Mouse (Mus musculus): ENCODE data around the gene Ccdc9. TPM values are rescaled to one million over a fixed set of nuclear protein-coding genes. Genes with fewer than 3 reads are reported as not detected.

Ccdc9 gene
- total and polyA plus RNA-seq, 3 experiments: 32.0 to 81.0 (median 47.6) TPM

DNA sequence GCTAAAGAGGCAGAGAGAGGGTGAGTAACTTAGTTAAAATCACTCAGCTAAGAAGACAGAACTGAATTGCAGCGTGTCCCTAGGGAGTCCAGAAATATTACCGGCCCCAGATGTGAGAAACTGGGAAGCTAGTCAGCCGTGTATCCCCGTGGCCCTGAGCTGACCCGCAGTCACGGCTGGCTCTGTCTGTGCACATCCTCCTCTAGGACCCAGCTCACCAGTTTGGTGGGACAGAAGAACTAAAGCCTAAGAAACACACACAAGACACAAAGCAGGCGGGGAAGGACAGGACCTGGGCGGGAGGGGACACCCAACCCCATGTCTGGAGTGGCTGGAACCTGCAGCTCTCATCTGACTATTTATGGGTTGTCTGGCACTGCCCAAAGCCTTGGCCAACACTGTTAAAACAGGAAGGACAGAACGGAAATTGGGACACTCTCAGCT lies 47.0 kb downstream of the Ccdc9 start (continued):
- TF ChIP-seq PAX5 (IDR thresholded peaks at IDR 0.05; ENCODE audit: low read length) (no peak), POLR2AphosphoS2 (IDR thresholded peaks at IDR 0.05; ENCODE audit: low read depth, low read length) (no peak), ZMIZ1 (IDR thresholded peaks at IDR 0.05; ENCODE audit: low read depth, low read length) (no peak), NRF1 (IDR thresholded peaks at IDR 0.05; ENCODE audit: low read depth, low read length) (no peak), MAFK (IDR thresholded peaks at IDR 0.05; ENCODE audit: insufficient replicate concordance, low read length) (0 out of 2 replicates have a peak, but pooled peaks have one; percentile 35), ZC3H11A (IDR thresholded peaks at IDR 0.05; ENCODE audit: low read depth, low read length) (no peak)

DNA sequence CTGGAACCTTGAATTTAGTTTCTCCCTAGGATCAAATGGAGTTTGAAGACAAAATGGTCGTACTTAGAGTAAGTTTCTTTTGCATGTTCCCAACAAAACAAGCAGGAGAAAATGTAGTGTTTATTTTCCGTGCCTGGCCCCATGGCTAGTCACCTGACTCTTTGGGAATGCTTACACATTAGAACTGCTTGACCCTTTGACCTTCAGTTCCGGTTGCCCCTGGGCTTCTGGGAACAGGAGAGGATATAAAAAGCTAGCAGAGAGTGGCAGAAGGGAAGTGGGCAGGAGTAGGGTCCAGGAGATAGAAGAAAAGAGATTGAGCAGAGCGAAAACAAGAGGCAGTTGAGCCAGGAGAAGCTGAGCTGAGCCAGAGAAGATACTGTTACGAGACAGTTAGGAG lies 56.7 kb downstream of the Ccdc9 start:
- dilution Hi-C loops (cut with MboI; ENCODE audit: extremely low pct_ligation_motif_present, extremely low pct_unique_long_range_greater_than_20kb, low sequenced_read_pairs): no loop called here
- H3K27ac ChIP-seq (ENCODE audit: insufficient read depth, low read depth): no peak overlapping the region
- H3K4me2 ChIP-seq (ENCODE audit: insufficient read depth, low read depth, poor library complexity, severe bottlenecking): no peak overlapping the region
- no peak for DNase-seq (ENCODE audit: extremely low read depth)
- H3K9me3 ChIP-seq (replicated peaks; ENCODE audit: low read length): peaks cover 18% of the 10 kb centered on the region
- H3K36me3 ChIP-seq (replicated peaks in 1 of 2; ENCODE audit: control insufficient read depth in 1 of 2, insufficient read depth in 1 of 2, low read length in 1 of 2): no peaks in the 10 kb centered on the region
- no peaks in the 10 kb centered on the region for H3K27me3 ChIP-seq (replicated peaks)
- no peaks in the 10 kb centered on the region for H3K79me2 ChIP-seq (replicated peaks; ENCODE audit: control insufficient read depth, extremely low read depth, insufficient read depth, poor library complexity, severe bottlenecking)
- peaks cover 0 to 28% of the 10 kb centered on the region in 2 experiments; a peak in 2 of 4 replicates for H3K4me1 ChIP-seq (ENCODE audit: control insufficient read depth in 1 of 2, insufficient read depth in 2 of 2)
- TF ChIP-seq CHD2 (IDR thresholded peaks at IDR 0.05; ENCODE audit: low read length): no peak
- TF ChIP-seq UBTF (IDR thresholded peaks at IDR 0.05; ENCODE audit: low read depth, low read length): no peak
- TF ChIP-seq ZC3H11A (IDR thresholded peaks at IDR 0.05; ENCODE audit: low read depth, low read length): no peak
- no peak for TF ChIP-seq HCFC1 (IDR thresholded peaks at IDR 0.05; ENCODE audit: low read depth, low read length)
- no peak for TF ChIP-seq JUND (conservative IDR thresholded peaks at IDR 0.05; ENCODE audit: low read depth, low read length)
- TF ChIP-seq MAX (IDR thresholded peaks at IDR 0.05; ENCODE audit: low read length): no peak
- H3K9ac ChIP-seq (ENCODE audit: insufficient read depth, low read depth): no peak overlapping the region
- in situ Hi-C loops (cut with MboI; ENCODE audit: low pct_ligation_motif_present, low pct_unique_long_range_greater_than_20kb, low sequenced_read_pairs): no loop called here
- H3K4me3 ChIP-seq (replicated peaks in 1 of 3; ENCODE audit: low read depth in 2 of 3, low read length in 2 of 3, poor library complexity in 1 of 3): no peak overlapping the region

Other genes starting within 250 kb of the Ccdc9 start
- 1.9 and 2.2 TPM in 2 replicates for gene Bicra, start 238.9 kb downstream of the Ccdc9 start, total RNA-seq (2012; rRNA removed)
- gene Bicra, start 238.9 kb downstream of the Ccdc9 start, total RNA-seq (2014; rRNA removed): 0.31 and 0.32 TPM in 2 replicates
- gene Bicra, start 238.9 kb downstream of the Ccdc9 start, polyA plus RNA-seq (2012; ENCODE audit: insufficient read length, low read depth): 9.8 and 10.2 TPM in 2 replicates
- gene Zfp541, start 225.0 kb downstream of the Ccdc9 start, total RNA-seq (2012; rRNA removed): 0.08 TPM in 1 of 2 replicates, not detected in the other
- 0.12 TPM in 1 of 2 replicates, not detected in the other for gene Zfp541, start 225.0 kb downstream of the Ccdc9 start, total RNA-seq (2014; rRNA removed)
- 0.05 TPM in 1 of 2 replicates, not detected in the other for gene Zfp541, start 225.0 kb downstream of the Ccdc9 start, polyA plus RNA-seq (2012; ENCODE audit: insufficient read length, low read depth)
- gene Napa, start 188.3 kb downstream of the Ccdc9 start, total RNA-seq (2012; rRNA removed): 80.0 and 84.8 TPM in 2 replicates
- 97.5 and 106 TPM in 2 replicates for gene Napa, start 188.3 kb downstream of the Ccdc9 start, total RNA-seq (2014; rRNA removed)
- gene Napa, start 188.3 kb downstream of the Ccdc9 start, polyA plus RNA-seq (2012; ENCODE audit: insufficient read length, low read depth): 111 and 112 TPM in 2 replicates
- 17.5 and 19.1 TPM in 2 replicates for gene Kptn, start 166.9 kb downstream of the Ccdc9 start, total RNA-seq (2012; rRNA removed)
- gene Kptn, start 166.9 kb downstream of the Ccdc9 start, total RNA-seq (2014; rRNA removed): 25.4 and 25.8 TPM in 2 replicates
- 14.2 and 14.5 TPM in 2 replicates for gene Kptn, start 166.9 kb downstream of the Ccdc9 start, polyA plus RNA-seq (2012; ENCODE audit: insufficient read length, low read depth)
- gene Slc8a2, start 157.0 kb downstream of the Ccdc9 start, total RNA-seq (2012; rRNA removed): 0.04 TPM in 2 replicates
- not detected in 2 replicates for gene Slc8a2, start 157.0 kb downstream of the Ccdc9 start, total RNA-seq (2014; rRNA removed)
- 0.08 and 0.10 TPM in 2 replicates for gene Slc8a2, start 157.0 kb downstream of the Ccdc9 start, polyA plus RNA-seq (2012; ENCODE audit: insufficient read length, low read depth)
- gene Meis3, start 111.7 kb downstream of the Ccdc9 start, total RNA-seq (2012; rRNA removed): 9.4 and 10.2 TPM in 2 replicates
- 7.1 and 7.9 TPM in 2 replicates for gene Meis3, start 111.7 kb downstream of the Ccdc9 start, total RNA-seq (2014; rRNA removed)
- gene Meis3, start 111.7 kb downstream of the Ccdc9 start, polyA plus RNA-seq (2012; ENCODE audit: insufficient read length, low read depth): 10.1 and 11.8 TPM in 2 replicates
- 14.8 and 18.0 TPM in 2 replicates for gene Dhx34, start 64.8 kb downstream of the Ccdc9 start, total RNA-seq (2012; rRNA removed)
- gene Dhx34, start 64.8 kb downstream of the Ccdc9 start, total RNA-seq (2014; rRNA removed): 6.9 and 8.8 TPM in 2 replicates
- gene Dhx34, start 64.8 kb downstream of the Ccdc9 start, polyA plus RNA-seq (2012; ENCODE audit: insufficient read length, low read depth): 11.8 and 15.2 TPM in 2 replicates
- gene C5ar2, start 42.6 kb downstream of the Ccdc9 start, total RNA-seq (2012; rRNA removed): 0.04 TPM in 2 replicates
- gene C5ar2, start 42.6 kb downstream of the Ccdc9 start, total RNA-seq (2014; rRNA removed): 0.11 and 0.30 TPM in 2 replicates
- gene C5ar2, start 42.6 kb downstream of the Ccdc9 start, polyA plus RNA-seq (2012; ENCODE audit: insufficient read length, low read depth): 0.22 and 0.33 TPM in 2 replicates
- not detected in 2 replicates for gene C5ar1, start 27.3 kb downstream of the Ccdc9 start, total RNA-seq (2012; rRNA removed)
- not detected in 2 replicates for gene C5ar1, start 27.3 kb downstream of the Ccdc9 start, total RNA-seq (2014; rRNA removed)
- gene C5ar1, start 27.3 kb downstream of the Ccdc9 start, polyA plus RNA-seq (2012; ENCODE audit: insufficient read length, low read depth): not detected in 2 replicates
- gene Inafm1, start 13.2 kb downstream of the Ccdc9 start, total RNA-seq (2012; rRNA removed): 5.6 and 7.4 TPM in 2 replicates
- gene Inafm1, start 13.2 kb downstream of the Ccdc9 start, total RNA-seq (2014; rRNA removed): 1.1 and 1.5 TPM in 2 replicates
- gene Inafm1, start 13.2 kb downstream of the Ccdc9 start, polyA plus RNA-seq (2012; ENCODE audit: insufficient read length, low read depth): 9.3 and 9.5 TPM in 2 replicates
- gene Bbc3, start 21.6 kb upstream of the Ccdc9 start, total RNA-seq (2012; rRNA removed): 33.2 and 61.7 TPM in 2 replicates
- 23.2 and 25.4 TPM in 2 replicates for gene Bbc3, start 21.6 kb upstream of the Ccdc9 start, total RNA-seq (2014; rRNA removed)
- gene Bbc3, start 21.6 kb upstream of the Ccdc9 start, polyA plus RNA-seq (2012; ENCODE audit: insufficient read length, low read depth): 22.2 and 23.3 TPM in 2 replicates
- 146 and 181 TPM in 2 replicates for gene Sae1, start 101.0 kb upstream of the Ccdc9 start, total RNA-seq (2012; rRNA removed)
- 160 and 170 TPM in 2 replicates for gene Sae1, start 101.0 kb upstream of the Ccdc9 start, total RNA-seq (2014; rRNA removed)
- 271 and 298 TPM in 2 replicates for gene Sae1, start 101.0 kb upstream of the Ccdc9 start, polyA plus RNA-seq (2012; ENCODE audit: insufficient read length, low read depth)
- gene Zc3h4, start 114.1 kb upstream of the Ccdc9 start, total RNA-seq (2012; rRNA removed): 26.8 and 30.4 TPM in 2 replicates
- gene Zc3h4, start 114.1 kb upstream of the Ccdc9 start, total RNA-seq (2014; rRNA removed): 9.0 and 10.0 TPM in 2 replicates
- gene Zc3h4, start 114.1 kb upstream of the Ccdc9 start, polyA plus RNA-seq (2012; ENCODE audit: insufficient read length, low read depth): 34.0 and 44.2 TPM in 2 replicates
- 89.1 and 97.8 TPM in 2 replicates for gene Tmem160, start 166.0 kb upstream of the Ccdc9 start, total RNA-seq (2012; rRNA removed)
- 28.8 and 30.9 TPM in 2 replicates for gene Tmem160, start 166.0 kb upstream of the Ccdc9 start, total RNA-seq (2014; rRNA removed)
- gene Tmem160, start 166.0 kb upstream of the Ccdc9 start, polyA plus RNA-seq (2012; ENCODE audit: insufficient read length, low read depth): 48.9 and 54.4 TPM in 2 replicates
- gene Npas1, start 190.9 kb upstream of the Ccdc9 start, total RNA-seq (2012; rRNA removed): 0.08 and 0.17 TPM in 2 replicates
- gene Npas1, start 190.9 kb upstream of the Ccdc9 start, total RNA-seq (2014; rRNA removed): not detected in 2 replicates
- 0.56 and 0.61 TPM in 2 replicates for gene Npas1, start 190.9 kb upstream of the Ccdc9 start, polyA plus RNA-seq (2012; ENCODE audit: insufficient read length, low read depth)